Mouse (Mus musculus): ENCODE results near the gene Eef1akmt1.

Gene Eef1akmt1

GRCm38 (mm10) chr14:57517001-57517400 is 54.4 kb downstream of the Eef1akmt1 start:
- no peak for DNase-seq

GRCm38 (mm10) chr14:57515156-57515762 is 56.2 kb downstream of the Eef1akmt1 start:
- DNase-seq, result no peak

- DNase-seq, result peak; percentile 81
Measured at GRCm38 (mm10) chr14:57509554-57509953, 61.9 kb downstream of the Eef1akmt1 start.

GRCm38 (mm10) chr14:57503729-57504128 is 67.7 kb downstream of the Eef1akmt1 start:
- no peak for DNase-seq

Data from lung, postnatal 36 days (tissue).